Mouse (Mus musculus): ENCODE measurements at regions not wholly inside any gene's neighbourhood (a gene's known extent, or its start where the extent isn't known, plus 50 kb on each side); places are given as distances from the start of the nearest gene placed in this dataset.

DNA sequence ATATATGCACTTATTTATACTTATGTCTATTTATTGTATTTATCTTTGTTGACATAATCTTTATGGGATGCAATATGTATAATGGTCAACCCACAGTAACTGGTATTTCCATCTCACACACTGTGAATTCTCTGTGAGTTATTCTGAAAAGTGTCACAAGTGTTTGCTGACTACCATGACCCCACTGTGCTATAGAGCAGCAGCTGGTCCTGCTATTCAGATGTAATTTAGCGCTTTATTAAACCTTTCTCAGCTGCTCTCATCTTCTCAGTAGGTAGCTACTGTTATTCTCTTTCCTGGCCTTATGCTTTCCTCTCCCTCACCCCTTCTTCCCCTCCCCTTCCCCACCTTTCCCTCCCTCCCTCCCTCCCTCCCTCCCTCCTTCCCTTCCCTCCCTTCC is 296.0 kb upstream of the Dusp10 start:
- TF ChIP-seq CTCF (IDR thresholded peaks at IDR 0.05; ENCODE audit: control insufficient read depth, insufficient read depth, low read length) (no peak), POLR2A (IDR thresholded peaks at IDR 0.05; ENCODE audit: borderline replicate concordance, control insufficient read depth, low read depth, low read length) (no peak)
